Mouse (Mus musculus) limb, embryonic 14.5 days (tissue): Measurements from ENCODE around the gene Nr4a1. TPM values are rescaled to one million over a fixed set of nuclear protein-coding genes. Genes with fewer than 3 reads are reported as not detected.

Experiments used
- ATAC-seq: fragments of 200-750 bp; cut with Nextera tagmentation; 2 replicates; pipeline ENCODE4 v1.8.0; 2017; ENCODE audit warnings: low read depth, moderate number of reproducible peaks, moderate TSS enrichment; ENCODE audit not compliant: low FRiP score
- DNase-seq: peaks from one replicate; pipeline ENCODE4 v3.0.0-alpha.2; 2015; ENCODE audit warnings: low spot score
- H3K27ac ChIP-seq: fragments of 300-500 bp; sonication (generic); replicated peaks from 2 replicates; pipeline ENCODE4 v1.5.1; 2014; ENCODE audit warnings: low read depth, mild to moderate bottlenecking, low read length, moderate library complexity, mixed read lengths
- H3K27me3 ChIP-seq: fragments of 300-500 bp; sonication (generic); 2 replicates; pipeline ENCODE4 v1.6.1; 2014; ENCODE audit warnings: low read length, mixed read lengths; ENCODE audit not compliant: control insufficient read depth, insufficient read depth
- H3K36me3 ChIP-seq: fragments of 300-500 bp; sonication (generic); 2 replicates; pipeline ENCODE4 v1.6.1; 2014; ENCODE audit warnings: mild to moderate bottlenecking, low read length, moderate library complexity, mixed read lengths; ENCODE audit not compliant: control insufficient read depth, insufficient read depth
- H3K4me1 ChIP-seq: fragments of 300-500 bp; sonication (generic); 2 replicates; pipeline ENCODE4 v1.6.1; 2014; ENCODE audit warnings: antibody characterized with exemption, low read length, mixed read lengths; ENCODE audit not compliant: control insufficient read depth, insufficient read depth
- H3K4me2 ChIP-seq: fragments of 300-500 bp; sonication (generic); replicated peaks from 2 replicates; pipeline ENCODE4 v1.6.1; 2014; ENCODE audit warnings: low read depth, mild to moderate bottlenecking, low read length, moderate library complexity; ENCODE audit not compliant: severe bottlenecking
- H3K4me3 ChIP-seq: fragments of 300-500 bp; sonication (generic); replicated peaks from 2 replicates; pipeline ENCODE4 v1.5.1; 2014; ENCODE audit warnings: low read length
- H3K9ac ChIP-seq: fragments of 300-500 bp; sonication (generic); 2 replicates; pipeline ENCODE4 v1.6.1; 2014; ENCODE audit warnings: mild to moderate bottlenecking, low read depth, low read length, moderate library complexity; ENCODE audit not compliant: severe bottlenecking
- H3K9me3 ChIP-seq: fragments of 300-500 bp; sonication (generic); 2 replicates; pipeline ENCODE4 v1.6.1; 2016; ENCODE audit warnings: low read length; ENCODE audit not compliant: control insufficient read depth
- POLR2A ChIP-seq: fragments of 200-500 bp; IDR thresholded peaks from 2 replicates; pipeline ENCODE4 v1.8.0; 2012; ENCODE audit warnings: inconsistent platforms, mild to moderate bottlenecking, moderate library complexity, borderline replicate concordance; ENCODE audit not compliant: insufficient read depth, insufficient read length; ENCODE audit errors: extremely low read depth
- WGBS: fragments of 180-500 bp; shearing (Covaris S2); extraction: QIAGEN DNeasy Blood & Tissue Kit; methylation state at CpG from one replicate; pipeline ENCODE4 v1.1.7; 2014; 5-methylcytosine and 5-hydroxymethylcytosine counted together
- polyA plus RNA-seq, 2 experiments: library from polyadenylated mRNA; depleted of rRNA in 1 of 2; stranded (reverse) in 1 of 2; unstranded in 1 of 2; fragments of >200 nt; fragmentation: Nextera tagmentation in 1 of 2; extraction: Ambion mirVana in 1 of 2; gene quantifications; 2 replicates each; pipeline versions ENCODE4 v1.2.1 to v1.2.3; 2012 to 2014

Nr4a1 gene
- polyA plus RNA-seq, 2 experiments = 10.5 to 19.6 TPM

DNA sequence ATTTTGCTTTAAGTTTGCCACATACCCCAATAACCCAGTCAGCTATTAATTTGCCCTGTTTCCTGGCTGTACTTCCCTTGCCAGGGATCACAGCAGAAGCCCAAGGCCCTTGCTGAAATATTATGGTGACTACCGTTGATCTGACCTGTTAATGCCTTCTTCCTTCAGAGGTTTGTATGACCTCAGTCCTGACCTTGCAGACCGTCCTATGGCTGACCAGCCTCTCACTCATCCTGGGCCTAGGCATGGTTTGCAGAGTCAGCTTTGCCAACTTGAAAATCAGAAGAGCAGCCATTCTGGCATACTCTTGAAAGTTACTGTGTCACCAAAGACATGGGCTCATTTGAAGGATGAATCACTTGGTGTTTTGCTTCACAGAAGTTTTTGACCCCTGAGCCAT, 38.9 kb upstream of the Nr4a1 start:
- 71% methylated on average over 2 of the region's 2 CpGs for WGBS
- Histone ChIP-seq H3K9me3 (no peaks in the 10 kb centered on the region), H3K27me3 (no peaks in the 10 kb centered on the region), H3K9ac (no peak overlapping the region), H3K36me3 (peaks cover 38% of the 10 kb centered on the region), H3K4me2 (no peak overlapping the region), H3K4me3 (no peak overlapping the region), H3K4me1 (no peaks in the 10 kb centered on the region), H3K27ac (no peak overlapping the region)
- TF ChIP-seq POLR2A = no peak
- DNase-seq (no peak), ATAC-seq (no peak)

GRCm38 (mm10) chr15:101216036-101216435, 38.0 kb upstream of the Nr4a1 start:
- no peak overlapping the region for H3K4me2 ChIP-seq
- H3K27ac ChIP-seq = no peak overlapping the region
- DNase-seq (no peak), ATAC-seq (no peak)
- peaks cover 29% of the 10 kb centered on the region for H3K36me3 ChIP-seq
- no peaks in the 10 kb centered on the region for H3K9me3 ChIP-seq
- no peaks in the 10 kb centered on the region for H3K27me3 ChIP-seq
- no peak overlapping the region for H3K4me3 ChIP-seq
- H3K4me1 ChIP-seq = peaks cover 4% of the 10 kb centered on the region; the same call in 1 of the 2 replicates
- TF ChIP-seq POLR2A = no peak
- no peak overlapping the region for H3K9ac ChIP-seq
- WGBS = 74% methylated on average over 4 of the region's 4 CpGs

DNA sequence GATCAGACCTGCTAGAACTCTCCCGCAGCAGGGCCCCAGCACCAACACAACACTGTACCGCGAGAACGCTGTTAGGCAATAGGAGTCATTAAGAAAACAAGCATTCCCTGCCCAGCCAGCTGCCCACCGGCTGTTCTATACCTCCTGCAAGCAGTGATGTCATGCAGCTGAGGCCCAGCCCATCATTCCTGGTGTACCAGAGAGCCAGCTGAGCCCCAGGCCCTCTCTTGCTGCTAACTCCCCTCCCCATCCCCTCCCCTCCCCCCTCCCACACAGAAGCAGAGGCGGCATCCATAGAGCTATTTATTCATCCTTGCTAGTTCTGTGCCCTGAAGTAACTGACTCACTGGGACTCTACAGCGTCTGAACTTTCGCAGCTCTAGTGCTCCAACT, 33.2 kb upstream of the Nr4a1 start:
- peak; percentile 90 for DNase-seq
- no peak for TF ChIP-seq POLR2A
- Histone ChIP-seq H3K27me3 (no peaks in the 10 kb centered on the region), H3K4me1 (peaks cover 39% of the 10 kb centered on the region), H3K4me2 (no peak overlapping the region), H3K4me3 (no peak overlapping the region), H3K9ac (no peak overlapping the region), H3K9me3 (no peaks in the 10 kb centered on the region), H3K27ac (peak overlapping the region; percentile 70), H3K36me3 (no peaks in the 10 kb centered on the region)
- 4% methylated on average over 8 of the region's 8 CpGs for WGBS
- ATAC-seq = peak; percentile 70

GRCm38 (mm10) chr15:101221298-101222104, 32.6 kb upstream of the Nr4a1 start:
- WGBS = under 1% methylated on average over 14 of the region's 14 CpGs
- Histone ChIP-seq H3K9me3 (no peaks in the 10 kb centered on the region), H3K27ac (peak overlapping the region; percentile 70), H3K9ac (peak overlapping the region; percentile 38; the same call in 1 of the 2 replicates), H3K36me3 (no peaks in the 10 kb centered on the region), H3K27me3 (no peaks in the 10 kb centered on the region), H3K4me2 (peak overlapping the region; percentile 32), H3K4me3 (peak overlapping the region; percentile 20; the same call in 1 of the 2 replicates), H3K4me1 (peaks cover 39% of the 10 kb centered on the region)
- no peak for TF ChIP-seq POLR2A
- ATAC-seq = peak; percentile 70
- DNase-seq = peak; percentile 78

- 50% methylated on average over 13 of the region's 13 CpGs for WGBS
- Histone ChIP-seq H3K27me3 (no peaks in the 10 kb centered on the region), H3K9ac (no peak overlapping the region), H3K9me3 (no peaks in the 10 kb centered on the region), H3K4me2 (no peak overlapping the region), H3K4me1 (peaks cover 51% of the 10 kb centered on the region), H3K36me3 (peaks cover 6% of the 10 kb centered on the region; the same call in 1 of the 2 replicates), H3K4me3 (no peak overlapping the region), H3K27ac (no peak overlapping the region)
- TF ChIP-seq POLR2A = no peak
- ATAC-seq (no peak), DNase-seq (no peak)
Observed at GRCm38 (mm10) chr15:101222897-101223482, 31.1 kb upstream of the Nr4a1 start.
